Mouse (Mus musculus) CD8-positive naive resting alpha-beta T cell, adult 2 months (primary cell): Measurements from ENCODE around the gene Ppp1r15a.
"Not testable (repeated sequence)": the region's sequence is repeated elsewhere in the genome, so short reads cannot be mapped to it uniquely, and the experiment has no call there.

Experiments used
- DNase-seq, 2 experiments: peaks; one replicate each; pipeline ENCODE4 v3.0.0; 2022; ENCODE audit warnings: low read depth in 2 of 2, low spot score in 2 of 2

Ppp1r15a gene

GRCm38 (mm10) chr7:45520605-45521004 lies 5.5 kb downstream of the Ppp1r15a start:
- no peak for DNase-seq

GRCm38 (mm10) chr7:45519345-45520120 lies 6.5 kb downstream of the Ppp1r15a start:
- peak in 1 of 2 experiments; percentile 31 for DNase-seq

- DNase-seq, result no peak
Measured at GRCm38 (mm10) chr7:45518618-45519017, 7.5 kb downstream of the Ppp1r15a start.

- not testable (repeated sequence) for DNase-seq
Measured at GRCm38 (mm10) chr7:45516846-45517245, 9.2 kb downstream of the Ppp1r15a start.

GRCm38 (mm10) chr7:45515436-45515835 lies 10.6 kb downstream of the Ppp1r15a start:
- DNase-seq, result no peak

GRCm38 (mm10) chr7:45514411-45514810 lies 11.7 kb downstream of the Ppp1r15a start:
- no peak for DNase-seq

GRCm38 (mm10) chr7:45509912-45510787 lies 15.9 kb downstream of the Ppp1r15a start, which contains the start of gene Nucb1:
Nucb1 (minus strand) TSS chr7:45510406.
- DNase-seq, result peak; percentile 82 to 91

GRCm38 (mm10) chr7:45509181-45509882 lies 16.7 kb downstream of the Ppp1r15a start:
- no peak for DNase-seq

- DNase-seq, result no peak
Measured at GRCm38 (mm10) chr7:45508561-45508960, 17.5 kb downstream of the Ppp1r15a start.

GRCm38 (mm10) chr7:45507583-45507982 lies 18.5 kb downstream of the Ppp1r15a start:
- DNase-seq, result no peak

- DNase-seq, result no peak
Measured at GRCm38 (mm10) chr7:45498427-45498826, 27.6 kb downstream of the Ppp1r15a start.

GRCm38 (mm10) chr7:45494548-45494947 lies 31.5 kb downstream of the Ppp1r15a start:
- DNase-seq, result no peak

GRCm38 (mm10) chr7:45492951-45493350 lies 33.1 kb downstream of the Ppp1r15a start:
- no peak for DNase-seq

GRCm38 (mm10) chr7:45492225-45492844 lies 33.7 kb downstream of the Ppp1r15a start:
- no peak for DNase-seq

- DNase-seq, result no peak
Measured at GRCm38 (mm10) chr7:45491264-45491663, 34.8 kb downstream of the Ppp1r15a start.

GRCm38 (mm10) chr7:45490822-45491221 lies 35.2 kb downstream of the Ppp1r15a start:
- DNase-seq, result no peak

- no peak for DNase-seq
Measured at GRCm38 (mm10) chr7:45489578-45489977, 36.5 kb downstream of the Ppp1r15a start.

- DNase-seq, result no peak
Measured at GRCm38 (mm10) chr7:45488293-45489204, 37.5 kb downstream of the Ppp1r15a start, which contains the start of gene Dhdh. Dhdh (minus strand) TSS chr7:45488805.

GRCm38 (mm10) chr7:45487861-45488292 lies 38.2 kb downstream of the Ppp1r15a start:
- no peak for DNase-seq
